9 mouse cellular contexts compared by ENCODE assay signal in the genomic region with DNA sequence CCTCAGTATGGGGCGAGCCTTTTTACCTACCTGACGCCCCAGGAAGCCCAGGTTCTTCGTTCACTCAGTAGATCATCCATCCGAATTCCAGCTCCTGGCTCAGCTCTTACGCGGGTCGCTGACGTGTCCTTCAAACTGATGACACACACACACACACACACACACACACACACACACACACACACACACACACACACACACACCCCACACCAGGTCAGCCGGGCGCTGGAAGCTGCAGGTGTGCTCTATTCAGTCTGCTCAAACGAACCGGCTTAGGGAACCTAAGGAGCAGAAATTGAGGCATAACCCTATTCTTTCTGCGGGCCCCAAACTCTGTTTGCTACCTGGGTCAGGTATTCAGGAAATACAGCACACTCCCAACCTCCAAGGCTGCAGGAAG. TPM values are rescaled to one million over a fixed set of nuclear protein-coding genes. Genes with fewer than 3 reads are reported as not detected.
DNase-seq lines count a peak whose midpoint lies in the region; ATAC-seq lines count a peak whose summit lies in the region.
"Had no signal": no experiment of that assay in that cellular context is flagged by ENCODE, and none has a peak within 500 bp of the region (broad histone marks: within the 10 kb centered on the region; RNA-seq: fewer than 3 reads in every experiment).

No protein-coding gene starts in this region.

- no peak overlapping the region for H3K27ac ChIP-seq in heart, embryonic 16.5 days (ENCODE audit: low read length)
- no peak overlapping the region for H3K27ac ChIP-seq in hindbrain, embryonic 12.5 days
- no peak overlapping the region for H3K27ac ChIP-seq in midbrain, embryonic 12.5 days (replicated peaks)

- peaks cover 38% of the 10 kb centered on the region for H3K4me1 ChIP-seq in heart, embryonic 16.5 days (ENCODE audit: control insufficient read depth, insufficient read depth, low read length)
- peaks cover 21% of the 10 kb centered on the region for H3K4me1 ChIP-seq in hindbrain, embryonic 12.5 days
- H3K4me1 ChIP-seq in midbrain, embryonic 12.5 days: peaks cover 19% of the 10 kb centered on the region

- H3K27me3 ChIP-seq in heart, embryonic 16.5 days (ENCODE audit: control insufficient read depth, insufficient read depth, low read length): 0 out of 2 replicates have a peak, but pooled peaks cover 4% of the 10 kb centered on the region
- peaks cover 12% of the 10 kb centered on the region for H3K27me3 ChIP-seq in hindbrain, embryonic 12.5 days
- peaks cover 11% of the 10 kb centered on the region; the same call in 1 of the 2 replicates for H3K27me3 ChIP-seq in midbrain, embryonic 12.5 days

- DNase-seq in heart, adult 11 months: no peak
- DNase-seq in T-cell, adult 2 months (ENCODE audit: low spot score): peak; percentile 1
- DNase-seq in right cerebral cortex, postnatal 10 days (ENCODE audit: low spot score in 2 of 2): no peak
- no peak for DNase-seq in spleen, postnatal 36 days (ENCODE audit: low spot score in 2 of 2)
- no peak for DNase-seq in adrenal gland, adult 2 months

- peak overlapping the region; percentile 93 for H3K4me2 ChIP-seq in heart, embryonic 16.5 days (ENCODE audit: low read depth, low read length)
- peak overlapping the region; percentile 66 for H3K4me2 ChIP-seq in hindbrain, embryonic 12.5 days (replicated peaks)
- H3K4me2 ChIP-seq in midbrain, embryonic 12.5 days (replicated peaks): peak overlapping the region; percentile 67

- H3K36me3 ChIP-seq in heart, embryonic 16.5 days (ENCODE audit: control insufficient read depth, insufficient read depth): no peaks in the 10 kb centered on the region
- H3K36me3 ChIP-seq in hindbrain, embryonic 12.5 days: no peaks in the 10 kb centered on the region
- H3K36me3 ChIP-seq in midbrain, embryonic 12.5 days: 0 out of 2 replicates have a peak, but pooled peaks cover 3% of the 10 kb centered on the region
- H3K36me3 ChIP-seq: G1E had no signal

- peak overlapping the region; percentile 79 for H3K4me3 ChIP-seq in heart, embryonic 16.5 days (ENCODE audit: low read length)
- H3K4me3 ChIP-seq in hindbrain, embryonic 12.5 days: peak overlapping the region; percentile 90
- peak overlapping the region; percentile 79 for H3K4me3 ChIP-seq in midbrain, embryonic 12.5 days

- 3% methylated on average over 13 of the region's 13 CpGs for WGBS in heart, embryonic 16.5 days
- WGBS in hindbrain, embryonic 12.5 days: 3% methylated on average over 7 of the region's 13 CpGs
- WGBS in midbrain, embryonic 12.5 days: 3% methylated on average over 12 of the region's 13 CpGs

- ATAC-seq in heart, embryonic 16.5 days (replicated peaks; ENCODE audit: extremely low read depth, insufficient read depth, low FRiP score): no peak
- ATAC-seq in hindbrain, embryonic 12.5 days (ENCODE audit: low FRiP score): no peak; the same call in none of the 2 replicates
- ATAC-seq in midbrain, embryonic 12.5 days (ENCODE audit: low FRiP score, low read depth): no peak

- H3K9me3 ChIP-seq in heart, embryonic 16.5 days (replicated peaks; ENCODE audit: control insufficient read depth, low read length): no peaks in the 10 kb centered on the region
- no peaks in the 10 kb centered on the region for H3K9me3 ChIP-seq in hindbrain, embryonic 12.5 days (replicated peaks)
- no peaks in the 10 kb centered on the region for H3K9me3 ChIP-seq in midbrain, embryonic 12.5 days
- H3K9me3 ChIP-seq: G1E had no signal

- H3K9ac ChIP-seq in heart, embryonic 16.5 days (ENCODE audit: low read length): peak overlapping the region; percentile 84
- peak overlapping the region; percentile 73 for H3K9ac ChIP-seq in hindbrain, embryonic 12.5 days
- H3K9ac ChIP-seq in midbrain, embryonic 12.5 days (replicated peaks): peak overlapping the region; percentile 81

RNA-seq across cellular contexts. Expression of gene Efr3b, which starts 0.3 kb away (rescaled TPM):
- polyA plus RNA-seq in heart, embryonic 16.5 days (2015; fragmentation: Nextera tagmentation; extraction: Ambion mirVana): 4.6 and 5.4 TPM in 2 replicates
- polyA plus RNA-seq in hindbrain, embryonic 12.5 days (2016; fragmentation: Nextera tagmentation; extraction: Ambion mirVana): 33.1 and 36.8 TPM in 2 replicates
- 32.0 and 34.3 TPM in 2 replicates for polyA plus RNA-seq in midbrain, embryonic 12.5 days (2016; fragmentation: Nextera tagmentation; extraction: Ambion mirVana)
- total RNA-seq in adrenal gland, adult 2 months (2021): 1 to 10 TPM; 1.9 to 3.1 TPM
- 9.9 and 11.0 TPM in 2 replicates for polyA plus RNA-seq in adrenal gland, adult 2 months (2012; rRNA removed)
- polyA plus RNA-seq: G1E had no signal

RNA-seq across cellular contexts. Expression of gene Dnajc27, which starts 43.3 kb away (rescaled TPM):
- polyA plus RNA-seq in heart, embryonic 16.5 days (2015; fragmentation: Nextera tagmentation; extraction: Ambion mirVana): 8.0 and 8.1 TPM in 2 replicates
- polyA plus RNA-seq in hindbrain, embryonic 12.5 days (2016; fragmentation: Nextera tagmentation; extraction: Ambion mirVana): 13.9 and 14.0 TPM in 2 replicates
- 14.0 and 14.2 TPM in 2 replicates for polyA plus RNA-seq in midbrain, embryonic 12.5 days (2016; fragmentation: Nextera tagmentation; extraction: Ambion mirVana)
- total RNA-seq in adrenal gland, adult 2 months (2021): 1 to 10 TPM; 3.4 to 6.4 TPM
- 3.5 and 3.9 TPM in 2 replicates for polyA plus RNA-seq in adrenal gland, adult 2 months (2012; rRNA removed)
